Mouse (Mus musculus) 3134 (cell line): ENCODE measurements around the gene C2.
A peak's percentile ranks its signal among the peaks of the same experiment; 100 is the strongest.
"Not testable (repeated sequence)": the region's sequence is repeated elsewhere in the genome, so short reads cannot be mapped to it uniquely, and the experiment has no call there.

ENCODE experiments used
- DNase-seq: peaks from one replicate; pipeline ENCODE4 v3.0.0-alpha.2; 2011; ENCODE audit warnings: low spot score; ENCODE audit not compliant: insufficient read length; ENCODE audit errors: extremely low read depth

Gene C2

DNA sequence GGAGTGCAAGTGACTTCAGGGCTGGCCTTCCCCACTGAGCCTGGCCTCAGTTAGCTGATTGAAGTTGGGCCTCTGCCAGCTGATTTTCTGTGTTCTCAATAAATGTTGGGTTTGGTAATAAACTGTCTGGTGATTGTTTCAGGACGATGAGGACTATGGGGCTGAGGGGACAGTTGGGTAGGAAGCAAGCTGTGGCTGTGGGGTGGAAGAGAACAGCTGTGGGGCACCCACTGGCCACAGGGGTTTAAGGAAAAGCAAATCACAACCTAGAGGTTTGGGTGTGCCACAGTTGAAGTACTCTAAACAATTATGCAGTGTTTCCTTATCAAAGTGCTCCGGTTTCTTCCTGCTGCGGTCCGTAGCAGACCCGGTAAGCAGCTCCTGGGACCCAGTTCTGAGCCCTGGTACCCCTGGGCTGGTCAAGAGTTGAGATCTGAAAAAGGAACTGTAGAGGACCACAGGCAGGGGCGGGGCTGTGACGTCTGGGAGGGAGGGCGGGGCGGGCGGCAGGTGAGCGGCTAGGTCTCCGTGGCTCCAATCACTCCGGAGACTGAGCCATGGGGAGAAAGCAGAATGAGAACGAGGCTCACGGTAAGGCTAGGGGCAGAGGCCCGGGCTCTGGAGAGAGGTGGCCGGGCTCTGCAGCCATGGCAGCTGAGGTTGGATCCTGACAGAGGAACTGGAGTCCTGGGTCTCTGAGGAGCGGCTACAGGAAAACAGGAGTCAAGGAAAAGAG is 16.0 kb upstream of the C2 start, which contains the start of gene Slc44a4:
Slc44a4 (plus strand) TSS at position 537 of the 736 bp plus-strand sequence.
- DNase-seq = no peak

GRCm38 (mm10) chr17:34911945-34912351 is 13.9 kb upstream of the C2 start:
- peak; percentile 58 for DNase-seq

DNA sequence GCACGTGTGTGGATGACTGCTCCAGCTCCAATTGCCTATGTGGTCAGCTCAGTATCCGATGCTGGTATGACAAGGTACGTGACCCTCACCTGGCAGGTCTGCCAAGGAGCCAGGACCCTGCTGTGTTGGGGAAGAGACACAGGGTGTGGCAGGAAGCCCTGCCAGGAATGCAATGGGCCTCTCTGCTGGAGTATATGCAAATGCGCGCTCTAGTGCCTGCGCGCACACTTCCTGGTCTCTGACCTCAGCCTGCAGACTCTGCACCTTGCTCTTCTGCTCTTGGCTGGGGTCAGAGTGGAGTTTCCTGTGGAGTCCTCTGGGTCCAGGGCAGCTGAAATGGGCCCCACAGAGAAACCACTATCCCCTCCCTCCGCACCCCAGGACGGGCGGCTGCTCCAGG is 12.9 kb upstream of the C2 start:
- no peak for DNase-seq

- no peak for DNase-seq
Measured at GRCm38 (mm10) chr17:34902895-34903294, 4.8 kb upstream of the C2 start.

GRCm38 (mm10) chr17:34901948-34902347 is 3.9 kb upstream of the C2 start:
- not testable (repeated sequence) for DNase-seq

DNA sequence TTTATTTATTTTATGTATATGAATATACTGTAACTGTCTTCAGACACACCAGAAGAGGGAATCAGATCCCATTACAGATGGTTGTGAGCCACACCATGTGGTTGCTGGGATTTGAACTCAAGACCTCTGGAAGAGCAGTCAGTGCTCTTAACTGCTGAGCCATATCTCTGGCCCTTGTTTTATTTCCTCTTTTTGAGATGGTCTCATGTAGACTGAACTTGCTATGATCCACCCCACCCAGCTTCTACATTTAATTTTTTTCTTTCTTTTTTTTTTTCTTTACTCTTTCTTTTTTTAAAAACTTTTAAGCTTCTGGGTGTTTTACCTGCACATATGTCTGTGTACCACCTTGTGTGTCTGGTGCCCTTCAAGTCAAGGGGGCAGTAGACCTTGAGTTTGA is 2.8 kb upstream of the C2 start:
- DNase-seq = not testable (repeated sequence)

DNA sequence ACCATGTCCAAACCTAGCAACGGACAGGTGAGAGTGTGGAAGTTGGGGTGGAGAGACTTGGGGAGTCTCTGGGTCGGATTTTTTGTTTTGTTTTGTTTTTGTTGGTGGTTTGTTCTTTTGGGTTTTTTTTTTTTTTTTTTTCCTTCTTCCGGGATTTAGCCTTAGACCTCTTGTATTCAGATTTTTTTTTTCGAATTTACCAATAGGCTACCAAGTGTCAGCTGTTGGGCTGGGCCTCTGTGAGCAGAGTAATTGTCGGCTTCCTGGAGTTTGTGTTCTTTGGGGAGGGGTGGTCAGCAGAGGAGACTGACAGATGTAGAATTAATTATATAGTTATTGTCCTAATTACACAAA is 1.8 kb upstream of the C2 start:
- DNase-seq = no peak

- DNase-seq = peak; percentile 70
Measured at GRCm38 (mm10) chr17:34899053-34899889, 1.2 kb upstream of the C2 start.

DNA sequence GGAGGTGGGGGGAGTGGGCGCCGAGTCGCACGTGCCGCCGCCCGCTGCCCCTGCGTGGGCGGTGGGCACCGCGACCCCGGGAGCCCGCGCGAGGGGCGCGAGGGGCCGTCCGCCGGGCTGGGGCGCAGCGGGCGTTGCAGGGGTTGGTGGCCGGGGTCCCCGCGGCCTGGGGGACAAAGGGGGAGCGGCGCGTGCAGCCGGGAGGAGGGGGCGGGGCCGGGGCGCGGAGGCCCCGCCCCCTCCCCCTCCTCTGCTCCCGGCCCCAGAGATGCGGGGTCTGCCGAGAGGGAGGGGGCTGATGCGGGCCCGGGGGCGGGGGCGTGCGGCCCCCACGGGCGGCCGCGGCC is 614 bp upstream of the C2 start:
- no peak for DNase-seq

DNA sequence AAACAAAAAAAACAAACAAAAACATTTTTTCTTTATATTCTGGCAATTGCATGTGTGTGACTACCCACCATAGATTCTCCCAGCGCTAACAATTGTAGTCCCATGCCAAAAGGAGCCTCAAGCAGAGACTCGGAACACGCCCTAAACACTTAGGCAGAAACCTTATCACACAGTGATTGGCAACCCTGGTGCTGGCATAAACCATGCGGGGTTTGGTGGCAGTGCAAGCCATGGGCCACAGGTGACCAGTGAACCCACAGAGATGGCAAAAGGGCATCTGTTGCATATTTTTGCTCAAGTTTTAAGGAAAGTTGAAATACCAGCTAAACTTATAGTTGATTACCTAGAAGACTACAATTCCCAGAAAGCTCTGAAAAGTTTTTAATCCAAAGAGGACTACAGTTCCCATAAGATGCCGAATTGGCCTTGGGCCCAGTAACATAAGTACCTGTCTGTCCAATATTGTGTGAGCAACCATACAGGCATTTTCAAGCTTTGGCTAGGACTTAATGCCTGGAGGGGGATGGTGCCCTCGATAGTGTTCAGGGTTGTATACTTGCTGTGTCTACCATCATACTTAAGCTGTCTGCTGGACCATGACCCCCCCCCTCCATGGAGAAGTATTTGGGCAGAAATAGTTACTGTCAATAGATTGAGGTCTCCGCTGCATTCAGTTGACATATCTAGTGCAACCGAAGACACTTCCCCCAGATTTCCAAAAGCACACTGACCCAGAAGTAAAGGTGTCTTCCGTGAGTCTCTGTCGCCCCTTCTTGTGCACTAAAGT is 499 bp downstream of the C2 start:
- no peak for DNase-seq

- no peak for DNase-seq
Measured at GRCm38 (mm10) chr17:34896366-34896765, 1.7 kb downstream of the C2 start.

DNA sequence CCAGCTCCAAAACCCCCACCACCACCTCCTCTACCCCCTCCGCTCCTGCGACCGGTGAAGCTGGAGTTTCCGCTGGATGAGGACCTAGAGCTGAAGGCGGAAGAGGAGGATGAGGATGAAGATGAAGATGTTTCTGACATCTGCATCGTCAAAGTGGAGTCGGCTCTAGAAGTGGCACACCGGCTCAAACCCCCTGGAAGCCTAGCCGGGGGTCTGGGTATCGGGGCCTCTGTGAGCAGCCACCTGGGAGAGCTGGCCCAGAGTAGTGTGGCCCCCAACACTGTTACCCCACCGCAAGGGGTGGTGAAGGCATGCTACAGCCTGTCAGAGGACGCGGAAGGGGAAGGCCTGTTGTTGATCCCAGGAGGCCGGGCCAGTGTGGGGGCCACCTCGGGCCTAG is 2.3 kb downstream of the C2 start:
- DNase-seq = no peak

GRCm38 (mm10) chr17:34894801-34895530 is 3.1 kb downstream of the C2 start:
- peak; percentile 61 for DNase-seq

- DNase-seq = peak; percentile 95
Measured at GRCm38 (mm10) chr17:34894074-34894597, 3.9 kb downstream of the C2 start.

GRCm38 (mm10) chr17:34893072-34893824 is 4.8 kb downstream of the C2 start:
- no peak for DNase-seq

GRCm38 (mm10) chr17:34891377-34891776 is 6.7 kb downstream of the C2 start:
- DNase-seq = no peak

GRCm38 (mm10) chr17:34890074-34890743 is 7.9 kb downstream of the C2 start:
- no peak for DNase-seq

DNA sequence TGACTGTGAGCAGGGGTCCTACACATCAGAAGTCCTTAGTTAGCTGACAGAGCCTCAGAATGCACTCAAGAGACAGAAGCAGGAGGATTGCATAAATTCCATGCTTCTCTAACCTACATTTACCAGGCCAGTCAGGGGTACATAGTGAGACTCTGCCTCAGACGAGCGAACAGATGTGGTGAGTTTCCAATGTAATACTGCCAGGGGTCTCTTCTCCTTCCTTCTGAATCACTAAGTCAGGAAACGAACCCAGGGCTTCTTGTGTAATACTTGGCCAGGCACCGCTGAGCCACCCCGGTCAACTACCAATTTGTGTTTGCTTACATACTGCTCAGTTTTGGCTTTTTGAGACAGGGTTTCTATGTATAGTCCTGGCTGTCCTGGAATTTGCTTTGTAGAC is 10.1 kb downstream of the C2 start:
- no peak for DNase-seq

DNA sequence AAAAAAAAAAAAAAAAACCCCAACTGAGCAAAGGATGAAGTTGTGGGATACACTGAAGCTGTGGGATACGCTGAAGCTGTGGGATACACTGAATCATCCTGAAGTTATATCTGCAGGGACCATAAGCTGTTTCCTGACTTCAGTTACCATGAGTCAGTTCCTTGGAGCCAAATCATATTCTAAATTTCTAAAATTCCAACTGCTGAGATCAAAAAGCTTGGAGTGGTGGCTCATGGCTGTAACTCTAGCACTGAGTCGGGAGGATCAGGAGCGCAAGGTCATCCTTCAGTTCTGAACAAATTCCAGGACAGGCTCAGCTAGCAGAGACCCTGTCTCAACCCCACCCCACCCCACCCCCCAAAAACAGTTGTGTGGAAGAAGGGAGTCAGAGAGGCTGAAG is 12.4 kb downstream of the C2 start:
- DNase-seq = no peak
